Mouse (Mus musculus) cerebellum, postnatal 4 days (tissue): ENCODE measurements around the gene Amotl2.
"Not testable (repeated sequence)": the region's sequence is repeated elsewhere in the genome, so short reads cannot be mapped to it uniquely, and the experiment has no call there.

ENCODE experiments used
- DNase-seq, 2 experiments: peaks; one replicate each; pipeline ENCODE4 v3.0.0; 2022; ENCODE audit warnings: low spot score in 2 of 2, mixed read lengths in 1 of 2

The Amotl2 gene

GRCm38 (mm10) chr9:102733999-102734738 is 17.7 kb downstream of the Amotl2 start:
- DNase-seq = no peak

GRCm38 (mm10) chr9:102734739-102735075 is 18.2 kb downstream of the Amotl2 start:
- no peak for DNase-seq

- DNase-seq = no peak
Measured at GRCm38 (mm10) chr9:102735231-102735630, 18.8 kb downstream of the Amotl2 start.

GRCm38 (mm10) chr9:102735996-102736395 is 19.5 kb downstream of the Amotl2 start:
- no peak for DNase-seq

- DNase-seq = no peak
Measured at GRCm38 (mm10) chr9:102737405-102737804, 20.9 kb downstream of the Amotl2 start.

DNA sequence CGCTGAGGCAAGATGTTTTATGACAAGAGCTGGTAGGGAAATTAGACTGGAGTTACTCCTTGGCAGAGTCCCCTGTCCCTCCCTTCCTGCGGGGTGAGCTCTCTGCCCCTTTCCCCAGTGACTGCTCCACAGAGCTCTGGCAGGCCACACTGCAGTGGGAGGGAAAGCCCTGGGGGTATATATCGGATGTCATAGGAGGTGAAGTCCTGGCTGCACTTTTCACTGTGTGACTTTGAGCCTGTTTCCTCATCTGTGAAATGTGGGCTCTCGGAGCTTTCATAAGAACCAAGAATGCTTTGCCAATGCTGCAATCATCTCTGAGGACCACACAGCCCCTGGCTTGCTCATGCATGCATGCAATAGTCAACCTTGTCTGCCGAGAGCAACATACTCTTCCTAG is 30.3 kb downstream of the Amotl2 start:
- no peak for DNase-seq

DNA sequence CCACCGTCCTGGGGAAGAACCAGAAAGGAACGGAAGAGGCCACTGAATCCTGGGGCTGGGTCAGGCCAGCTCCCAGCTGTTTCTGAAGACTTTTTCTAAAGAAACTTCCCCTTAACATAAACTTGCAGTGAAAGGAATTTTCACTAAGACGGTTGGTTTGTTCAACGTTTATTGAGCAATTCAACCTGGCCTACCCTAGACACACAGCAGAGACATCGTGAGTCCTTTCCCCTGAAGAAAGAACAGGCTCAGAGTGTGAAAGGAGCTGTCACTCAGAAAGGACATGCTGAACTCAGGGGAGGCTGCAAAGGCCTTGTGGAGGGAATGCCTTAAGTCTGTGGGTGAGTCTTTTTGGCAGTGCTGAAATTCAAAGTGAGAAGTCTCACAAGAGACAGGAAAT is 31.4 kb downstream of the Amotl2 start:
- DNase-seq = no peak

GRCm38 (mm10) chr9:102749216-102749615 is 32.7 kb downstream of the Amotl2 start:
- DNase-seq = no peak

GRCm38 (mm10) chr9:102751632-102752303 is 35.3 kb downstream of the Amotl2 start:
- no peak for DNase-seq

- DNase-seq = no peak
Measured at GRCm38 (mm10) chr9:102753299-102753698, 36.8 kb downstream of the Amotl2 start.

DNA sequence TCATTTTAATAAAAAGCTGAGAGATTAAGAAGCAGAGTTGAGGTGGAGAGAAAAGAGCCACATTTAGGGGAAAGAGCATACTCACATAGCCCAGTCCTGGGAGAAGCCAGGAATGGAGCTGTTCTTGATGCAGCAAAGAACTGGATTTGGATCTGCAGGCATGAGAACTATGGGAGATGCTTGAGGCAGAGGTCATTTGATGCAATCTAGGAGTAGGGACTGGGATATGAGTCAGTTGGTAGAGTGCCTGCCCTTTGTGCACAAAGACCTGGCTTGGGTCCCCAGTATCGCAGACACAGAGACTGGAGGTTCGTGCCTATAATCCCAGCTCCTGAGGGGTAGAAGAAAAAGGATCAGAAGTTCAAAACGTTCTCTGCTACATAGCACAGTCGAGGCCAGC is 38.7 kb downstream of the Amotl2 start:
- DNase-seq = no peak

GRCm38 (mm10) chr9:102755591-102756270 is 39.3 kb downstream of the Amotl2 start:
- DNase-seq = no peak

- DNase-seq = no peak
Measured at GRCm38 (mm10) chr9:102756352-102756751, 39.9 kb downstream of the Amotl2 start.

DNA sequence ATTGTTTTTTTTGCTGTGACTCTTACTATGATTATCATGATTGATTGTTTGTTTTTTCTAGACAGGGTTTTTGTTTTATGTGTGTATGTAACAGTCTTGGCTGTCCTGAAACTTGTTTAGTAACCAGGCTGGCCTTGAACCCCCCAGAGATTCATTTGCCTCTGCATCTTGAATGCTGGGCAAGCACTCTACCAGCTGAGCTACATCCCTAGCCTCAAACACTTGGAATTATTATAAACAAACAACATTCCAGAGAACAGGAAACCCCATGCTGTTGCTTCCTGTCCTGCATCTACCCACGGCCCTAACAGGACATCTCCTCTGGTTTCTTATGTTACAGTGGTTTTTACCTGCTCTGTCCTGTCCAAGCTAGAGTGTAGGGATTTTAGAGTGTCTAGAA is 42.4 kb downstream of the Amotl2 start:
- DNase-seq = no peak

- DNase-seq = no peak
Measured at GRCm38 (mm10) chr9:102759581-102760001, 43.1 kb downstream of the Amotl2 start.

DNA sequence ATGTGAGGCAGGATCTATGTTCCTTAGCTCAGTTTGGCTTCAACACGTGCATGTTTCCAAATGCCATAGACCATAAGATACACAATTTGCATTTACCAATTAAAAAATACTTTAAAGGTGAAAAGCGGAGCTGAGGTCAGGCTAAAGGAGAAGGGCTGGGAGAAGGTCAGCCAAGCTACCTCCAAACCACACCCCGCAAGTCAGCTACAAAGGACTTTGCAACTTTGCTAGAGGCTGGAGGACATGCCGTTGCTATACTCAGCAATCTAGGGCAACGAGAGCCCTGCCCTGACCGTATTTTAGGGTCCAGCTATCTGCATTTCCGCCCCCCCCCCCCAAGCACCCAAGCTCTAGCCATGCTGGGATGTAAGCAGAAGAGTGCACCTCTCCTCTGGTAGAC is 45.1 kb downstream of the Amotl2 start:
- no peak for DNase-seq

DNA sequence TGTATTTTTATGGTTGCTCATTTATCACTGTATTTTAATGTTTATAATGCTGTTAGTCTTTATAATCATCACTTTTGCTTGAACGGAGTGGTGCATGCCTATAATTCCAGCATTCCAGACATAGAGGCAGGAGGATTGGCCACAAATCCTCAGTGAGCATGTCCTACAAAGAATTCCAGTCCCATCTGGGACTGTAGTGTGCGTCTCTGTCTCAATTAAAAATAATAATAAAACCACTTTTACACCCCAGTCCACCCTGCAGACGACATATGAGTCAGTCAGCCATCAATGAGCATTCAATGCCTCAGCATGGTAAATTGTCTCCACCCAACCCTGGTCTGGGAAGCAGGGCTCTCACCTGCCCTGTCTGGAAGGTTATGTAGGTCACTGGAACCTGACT is 46.4 kb downstream of the Amotl2 start:
- no peak for DNase-seq

DNA sequence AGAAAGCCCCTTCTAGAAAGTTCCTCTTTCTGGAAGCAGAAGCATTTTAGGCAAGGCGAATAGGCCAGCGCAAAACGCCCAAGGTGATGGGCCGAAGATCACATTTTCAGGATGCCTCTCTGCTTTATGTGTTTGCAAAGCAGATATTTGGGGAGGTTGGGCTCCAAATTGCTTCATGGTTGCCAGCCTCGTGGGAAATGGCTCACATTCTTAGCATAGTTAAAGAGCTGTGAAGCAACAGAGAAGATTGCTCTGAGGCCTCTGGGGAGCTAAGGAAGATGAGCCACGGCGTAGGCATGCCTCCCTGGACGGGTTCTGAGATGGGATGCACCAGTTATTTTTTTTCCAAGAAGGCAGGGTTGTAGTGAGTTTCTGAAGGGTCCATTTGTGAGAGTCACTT is 47.0 kb downstream of the Amotl2 start:
- no peak for DNase-seq

DNA sequence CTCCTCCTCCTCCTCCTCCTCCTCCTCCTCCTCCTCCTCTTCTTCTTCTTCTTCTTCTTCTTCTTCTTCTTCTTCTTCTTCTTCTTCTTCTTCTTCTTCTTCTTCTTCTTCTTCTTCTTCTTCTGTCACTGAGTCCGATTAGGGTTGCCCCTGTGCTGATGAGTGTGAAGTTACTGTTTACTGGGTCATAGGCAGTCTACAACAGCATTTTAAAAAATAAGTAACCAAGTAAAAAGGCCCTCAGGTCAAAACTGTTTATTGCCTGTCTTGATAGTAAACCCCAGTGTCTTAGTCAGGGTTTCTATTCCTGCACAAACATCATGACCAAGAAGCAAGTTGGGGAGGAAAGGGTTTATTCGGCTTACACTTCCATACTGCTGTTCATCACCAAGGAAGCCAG is 48.1 kb downstream of the Amotl2 start:
- DNase-seq = not testable (repeated sequence)

DNA sequence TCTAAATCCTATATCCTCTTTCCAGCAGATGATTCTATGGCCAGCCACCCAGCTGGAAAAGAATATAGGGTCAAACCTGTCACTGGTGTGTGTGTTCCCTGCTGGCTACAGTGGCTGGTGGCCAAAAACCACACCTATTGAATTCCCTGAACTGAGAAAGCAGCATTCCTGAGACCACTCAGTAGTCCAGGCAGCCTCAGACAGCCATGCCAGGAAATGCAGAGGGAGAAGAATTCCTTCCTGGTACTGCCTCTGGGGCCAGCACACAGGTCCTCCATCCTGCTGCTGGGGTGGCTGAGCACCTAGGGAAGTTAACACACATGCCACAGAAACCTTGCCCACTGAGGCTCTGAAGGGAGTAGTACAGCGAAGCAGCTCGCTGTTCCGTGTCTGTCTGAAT is 50.3 kb downstream of the Amotl2 start:
- no peak for DNase-seq

- no peak for DNase-seq
Measured at GRCm38 (mm10) chr9:102769257-102769656, 52.8 kb downstream of the Amotl2 start.

GRCm38 (mm10) chr9:102770190-102770589 is 53.7 kb downstream of the Amotl2 start:
- no peak for DNase-seq

DNA sequence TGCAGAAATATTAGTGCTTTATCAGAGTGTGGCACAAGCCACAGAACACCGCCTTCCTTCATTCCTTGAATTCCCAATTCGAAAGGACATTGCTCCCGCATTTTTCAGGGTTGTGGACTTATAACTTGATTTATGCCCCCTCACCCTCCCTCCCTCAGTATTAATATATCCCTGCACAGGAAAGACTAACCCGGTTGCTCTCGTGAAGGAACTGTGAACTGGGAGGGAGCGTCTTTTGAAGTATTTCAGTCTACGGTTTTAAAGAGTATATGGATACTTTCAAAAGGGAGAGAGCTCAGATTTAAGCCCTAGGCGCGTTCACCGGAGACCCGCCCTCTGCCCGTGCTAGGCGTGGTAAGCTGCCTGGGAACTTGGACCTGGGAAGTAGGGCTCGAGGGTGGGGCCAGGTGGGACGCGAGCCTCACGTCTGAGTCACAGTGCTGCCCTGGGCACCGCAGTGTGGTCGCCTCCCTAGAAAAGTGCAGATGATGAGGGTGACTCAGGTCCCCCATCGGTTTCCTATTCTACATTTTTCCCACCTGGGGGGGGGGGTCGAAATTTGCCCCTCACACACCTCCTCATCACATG is 54.9 kb downstream of the Amotl2 start:
- no peak for DNase-seq
